Comparison of ENCODE assay signal across 7 mouse cellular contexts in the genomic region with DNA sequence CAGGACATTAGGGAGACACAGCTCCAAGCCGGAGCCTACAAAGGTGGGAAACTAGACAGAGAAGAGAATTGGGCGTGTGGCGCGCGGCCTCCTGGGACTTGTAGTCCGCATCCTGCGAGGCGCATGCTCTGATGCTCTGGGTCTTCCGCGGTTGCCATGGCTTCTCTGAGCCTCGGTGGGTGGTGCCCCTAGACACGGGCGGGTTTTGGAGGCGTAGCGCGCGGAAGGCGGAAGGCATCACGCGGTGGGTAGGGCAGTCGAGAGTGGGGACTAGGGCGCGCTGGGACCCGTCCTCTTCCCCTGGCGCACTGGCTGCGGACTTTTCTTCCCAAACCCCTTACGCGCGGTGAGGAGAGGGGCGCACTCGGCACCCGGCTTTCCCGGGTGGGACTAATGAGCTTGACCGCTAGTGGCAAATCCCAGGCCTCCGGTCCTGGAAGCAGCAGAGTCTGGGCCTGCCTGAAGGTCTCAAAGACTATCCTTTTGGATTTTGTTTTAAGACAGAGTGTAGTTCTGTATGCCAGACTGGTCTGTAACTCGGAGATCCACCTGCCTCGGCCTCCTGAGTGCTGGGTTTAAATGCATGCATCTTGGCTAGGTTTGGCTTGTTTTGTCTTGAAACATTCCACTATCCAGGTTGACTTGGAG. TPM values are rescaled to one million over a fixed set of nuclear protein-coding genes. Genes with fewer than 3 reads are reported as not detected.
DNase-seq lines count a peak whose midpoint lies in the region; ATAC-seq lines count a peak whose summit lies in the region.

Gene Lsm10, plus strand, starts transcription at position 160 of the 648 bp plus-strand sequence.

- 4% methylated on average over 37 of the region's 37 CpGs for WGBS in embryonic facial prominence, embryonic 10.5 days
- WGBS in limb, embryonic 10.5 days: 5% methylated on average over 37 of the region's 37 CpGs
- 3% methylated on average over 37 of the region's 37 CpGs for WGBS in midbrain, embryonic 13.5 days

- H3K4me3 ChIP-seq in embryonic facial prominence, embryonic 10.5 days: peak within 1 kb of the TSS; percentile 67
- H3K4me3 ChIP-seq in limb, embryonic 10.5 days: peak within 1 kb of the TSS; percentile 64
- peak within 1 kb of the TSS; percentile 55 for H3K4me3 ChIP-seq in midbrain, embryonic 13.5 days (replicated peaks)

- DNase-seq in adrenal gland, postnatal 10 days: peak; percentile 95
- peak; percentile 97 for DNase-seq in embryonic facial prominence, embryonic 10.5 days (ENCODE audit: low spot score)
- DNase-seq in kidney, adult 11 months: peak; percentile 97
- DNase-seq in limb, embryonic 10.5 days (ENCODE audit: low spot score): peak; percentile 96
- DNase-seq in spleen, adult 12 weeks (ENCODE audit: low spot score): peak; percentile 89

- peak within 1 kb of the TSS; percentile 74 for H3K9ac ChIP-seq in midbrain, embryonic 13.5 days (replicated peaks)

- H3K9me3 ChIP-seq in embryonic facial prominence, embryonic 10.5 days: no peaks in the 10 kb centered on the region
- no peaks in the 10 kb centered on the region for H3K9me3 ChIP-seq in limb, embryonic 10.5 days (replicated peaks)
- no peaks in the 10 kb centered on the region for H3K9me3 ChIP-seq in midbrain, embryonic 13.5 days

- peak within 1 kb of the TSS; percentile 85 for H3K27ac ChIP-seq in embryonic facial prominence, embryonic 10.5 days (replicated peaks)
- peak within 1 kb of the TSS; percentile 87 for H3K27ac ChIP-seq in limb, embryonic 10.5 days
- peak within 1 kb of the TSS; percentile 78 for H3K27ac ChIP-seq in midbrain, embryonic 13.5 days

- H3K36me3 ChIP-seq in embryonic facial prominence, embryonic 10.5 days (replicated peaks): peaks cover 34% of the 10 kb centered on the region
- peaks cover 23% of the 10 kb centered on the region for H3K36me3 ChIP-seq in limb, embryonic 10.5 days
- H3K36me3 ChIP-seq in midbrain, embryonic 13.5 days: peaks cover 9% of the 10 kb centered on the region; the same call in 1 of the 2 replicates

- H3K27me3 ChIP-seq in embryonic facial prominence, embryonic 10.5 days (replicated peaks; ENCODE audit: low read depth, poor library complexity, severe bottlenecking): no peaks in the 10 kb centered on the region
- no peaks in the 10 kb centered on the region for H3K27me3 ChIP-seq in limb, embryonic 10.5 days (ENCODE audit: low read depth, poor library complexity, severe bottlenecking)
- H3K27me3 ChIP-seq in midbrain, embryonic 13.5 days: no peaks in the 10 kb centered on the region

- peaks cover 10% of the 10 kb centered on the region for H3K4me1 ChIP-seq in embryonic facial prominence, embryonic 10.5 days
- peaks cover 14% of the 10 kb centered on the region for H3K4me1 ChIP-seq in limb, embryonic 10.5 days
- H3K4me1 ChIP-seq in midbrain, embryonic 13.5 days (replicated peaks): peaks cover 20% of the 10 kb centered on the region; the same call in 1 of the 2 replicates

- peak within 1 kb of the TSS; percentile 57 for H3K4me2 ChIP-seq in midbrain, embryonic 13.5 days (replicated peaks)

- ATAC-seq in granulocyte monocyte progenitor cell, adult 5-6 weeks (replicated peaks; ENCODE audit: poor library complexity, severe bottlenecking): peak; percentile 100
- peak; percentile 99 for ATAC-seq in midbrain, embryonic 13.5 days

RNA-seq across cellular contexts. Expression of gene Lsm10, which starts in this region (rescaled TPM):
- 10 to 100 TPM; 18.2 to 23.2 TPM for total RNA-seq in adrenal gland, postnatal 10 days (2021)
- polyA plus RNA-seq in embryonic facial prominence, embryonic 10.5 days (2016; fragmentation: Nextera tagmentation; extraction: Ambion mirVana): 44.9 and 48.5 TPM in 2 replicates
- total RNA-seq in granulocyte monocyte progenitor cell, adult 5-6 weeks (2014; fragmentation: Nextera tagmentation): 14.2 and 23.0 TPM in 2 replicates
- 10.9 and 12.5 TPM in 2 replicates for total RNA-seq in granulocyte monocyte progenitor cell, adult 5-6 weeks (2017)
- 41.3 and 48.0 TPM in 2 replicates for polyA plus RNA-seq in limb, embryonic 10.5 days (2016; fragmentation: Nextera tagmentation; extraction: Ambion mirVana)
- 45.9 and 52.1 TPM in 2 replicates for polyA plus RNA-seq in midbrain, embryonic 13.5 days (2015; fragmentation: Nextera tagmentation; extraction: Ambion mirVana)

Comparison
In these comparisons a context has a peak if more than half of its experiments do, and no peak if none do; other contexts are left out.
1. Peak in every context shown above with its lines: DNase-seq, ATAC-seq, H3K4me3 ChIP-seq and H3K27ac ChIP-seq.